Mouse (Mus musculus) limb, embryonic 10.5 days (tissue): Measurements from ENCODE around the gene Fars2. TPM values are rescaled to one million over a fixed set of nuclear protein-coding genes. Genes with fewer than 3 reads are reported as not detected.
"Not testable (repeated sequence)": the region's sequence is repeated elsewhere in the genome, so short reads cannot be mapped to it uniquely, and the experiment has no call there.

Experiments used
- DNase-seq: peaks from one replicate; pipeline ENCODE4 v3.0.0-alpha.2; 2017; ENCODE audit warnings: low spot score
- H3K27ac ChIP-seq: fragments of 300-500 bp; sonication (generic); 2 replicates; pipeline ENCODE4 v1.5.1; 2016; ENCODE audit warnings: mild to moderate bottlenecking
- H3K27me3 ChIP-seq: fragments of 300-500 bp; sonication (generic); 2 replicates; pipeline ENCODE4 v1.6.1; 2016; ENCODE audit warnings: low read depth, mild to moderate bottlenecking; ENCODE audit not compliant: poor library complexity, severe bottlenecking
- H3K36me3 ChIP-seq: fragments of 300-500 bp; sonication (generic); 2 replicates; pipeline ENCODE4 v1.6.1; 2016; ENCODE audit warnings: mild to moderate bottlenecking, moderate library complexity
- H3K4me1 ChIP-seq: fragments of 300-500 bp; sonication (generic); 2 replicates; pipeline ENCODE4 v1.6.1; 2016
- H3K4me3 ChIP-seq: fragments of 300-500 bp; sonication (generic); 2 replicates; pipeline ENCODE4 v1.5.1; 2016; ENCODE audit warnings: mild to moderate bottlenecking, moderate library complexity
- H3K9me3 ChIP-seq: fragments of 300-500 bp; sonication (generic); replicated peaks from 2 replicates; pipeline ENCODE4 v1.6.1; 2016; ENCODE audit warnings: mild to moderate bottlenecking
- WGBS: fragments of 180-500 bp; shearing (Covaris S2); methylation state at CpG from one replicate; pipeline ENCODE4 v1.1.7; 2016; 5-methylcytosine and 5-hydroxymethylcytosine counted together
- polyA plus RNA-seq: library from polyadenylated mRNA; unstranded; fragments of >200 nt; fragmentation: Nextera tagmentation; extraction: Ambion mirVana; gene quantifications from 2 replicates; pipeline ENCODE4 v1.2.1, GENCODE M21; 2016

Gene Fars2
- polyA plus RNA-seq, 1 experiment from 2014 or later = 24.3 TPM

DNA sequence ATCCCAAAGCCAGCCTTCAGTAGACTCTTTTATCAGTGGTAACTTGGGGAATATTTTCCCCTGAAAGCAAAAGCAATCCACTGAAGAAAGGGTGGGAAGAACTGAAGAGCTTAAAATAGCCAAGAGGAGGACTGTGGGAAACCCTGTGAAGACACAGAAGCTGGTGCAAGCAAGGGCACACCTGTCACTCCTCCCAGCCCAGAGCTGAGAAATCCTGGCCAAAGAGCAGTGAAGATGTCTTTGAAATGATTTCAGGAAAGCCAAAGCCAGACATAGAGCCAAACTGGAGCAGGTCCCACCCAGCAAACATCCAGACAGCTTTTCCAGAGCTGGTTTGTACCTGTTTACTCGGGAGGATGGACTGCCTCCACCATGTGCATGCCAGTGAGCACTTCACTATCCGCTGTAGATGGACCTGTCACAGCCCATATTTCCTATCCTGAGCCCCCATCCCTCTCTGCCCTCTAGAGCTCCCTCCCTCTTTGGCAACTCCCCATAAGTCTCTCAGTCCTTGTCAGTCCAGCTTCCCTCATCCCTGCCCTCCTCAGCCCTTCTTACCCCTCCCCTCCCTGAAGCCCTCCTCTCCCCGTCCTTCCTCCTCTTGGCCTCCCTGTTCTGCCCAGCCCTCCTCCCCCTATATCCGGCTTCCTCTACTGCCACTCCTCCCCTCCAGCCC is 327.7 kb downstream of the Fars2 start:
- Histone ChIP-seq H3K4me3 (no peak overlapping the region), H3K27ac (no peak overlapping the region)

DNA sequence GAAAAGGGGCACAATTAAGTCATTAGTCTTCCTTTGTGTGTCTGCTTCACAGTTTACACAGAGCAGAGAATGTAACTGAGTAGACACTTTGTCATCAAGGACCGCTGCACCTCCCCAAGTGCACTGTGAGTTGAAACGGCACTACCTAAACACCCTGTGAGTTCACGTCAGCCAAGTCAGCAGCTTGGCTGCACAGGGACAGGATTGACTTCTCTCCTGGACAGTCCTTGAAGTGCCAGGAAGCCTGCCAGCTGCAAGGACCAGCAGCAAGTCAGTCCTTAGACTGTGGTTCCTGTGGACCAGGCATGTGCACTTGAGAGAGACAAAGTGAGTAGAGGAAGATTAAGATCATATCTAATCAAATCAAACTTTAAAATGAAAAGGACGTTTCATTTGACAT is 330.7 kb downstream of the Fars2 start:
- H3K4me1 ChIP-seq = no peaks in the 10 kb centered on the region
- no peak overlapping the region for H3K27ac ChIP-seq
- DNase-seq = no peak
- H3K36me3 ChIP-seq = no peaks in the 10 kb centered on the region
- no peaks in the 10 kb centered on the region for H3K9me3 ChIP-seq
- no peaks in the 10 kb centered on the region for H3K27me3 ChIP-seq
- WGBS = 49% methylated on average over 4 of the region's 4 CpGs
- no peak overlapping the region for H3K4me3 ChIP-seq

More for the DNA sequence above, 327.7 kb downstream of the Fars2 start:
- Histone ChIP-seq H3K9me3 (no peaks in the 10 kb centered on the region), H3K4me1 (no peaks in the 10 kb centered on the region), H3K27me3 (no peaks in the 10 kb centered on the region), H3K36me3 (no peaks in the 10 kb centered on the region)
- WGBS = 57% methylated on average over 4 of the region's 4 CpGs
- DNase-seq = no peak

DNA sequence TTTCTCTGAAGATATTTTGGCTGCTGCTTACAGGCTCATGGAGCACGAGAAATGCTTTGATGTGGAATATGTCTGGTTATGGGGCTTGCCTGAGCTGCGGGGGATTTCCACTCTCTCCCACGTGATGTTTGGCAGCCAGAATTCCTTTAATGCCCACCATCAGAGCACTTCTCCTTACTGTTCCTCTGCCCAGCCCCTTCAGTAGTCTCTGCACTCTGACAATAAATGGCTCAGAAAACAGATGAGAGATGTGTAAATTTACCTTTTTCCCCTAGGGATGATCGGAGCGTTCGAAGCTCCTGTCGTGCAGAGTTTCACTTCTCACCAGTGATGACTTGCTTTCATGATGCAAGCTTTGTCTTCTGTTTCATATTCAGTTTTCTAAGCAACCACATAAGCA is 331.4 kb downstream of the Fars2 start:
- H3K4me1 ChIP-seq = no peaks in the 10 kb centered on the region
- no peaks in the 10 kb centered on the region for H3K27me3 ChIP-seq
- H3K9me3 ChIP-seq = no peaks in the 10 kb centered on the region
- H3K27ac ChIP-seq = no peak overlapping the region
- no peak for DNase-seq
- 85% methylated on average over 7 of the region's 7 CpGs for WGBS
- no peaks in the 10 kb centered on the region for H3K36me3 ChIP-seq
- no peak overlapping the region for H3K4me3 ChIP-seq

DNA sequence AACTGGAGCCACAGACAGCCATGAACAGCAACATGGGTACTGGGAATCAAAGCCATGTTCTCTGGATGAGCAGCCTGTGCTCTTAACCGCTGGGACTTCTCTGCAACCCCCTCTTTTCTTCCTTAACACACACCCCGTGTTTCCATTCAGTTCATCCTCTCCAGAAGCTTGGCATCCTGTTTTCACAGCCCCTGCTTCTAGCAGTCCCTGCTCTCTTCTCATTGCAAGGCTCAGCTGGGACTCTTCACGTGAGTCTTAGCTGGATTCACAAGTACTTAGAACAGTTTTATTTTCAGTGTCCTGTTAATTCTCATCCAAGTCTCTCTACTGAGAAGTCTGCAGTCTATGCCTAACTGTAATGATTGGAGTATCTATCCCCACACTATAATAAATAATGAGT is 334.2 kb downstream of the Fars2 start:
- 75% methylated on average over 3 of the region's 3 CpGs for WGBS
- no peaks in the 10 kb centered on the region for H3K9me3 ChIP-seq
- no peak overlapping the region for H3K27ac ChIP-seq
- no peaks in the 10 kb centered on the region for H3K36me3 ChIP-seq
- H3K27me3 ChIP-seq = no peaks in the 10 kb centered on the region
- no peak for DNase-seq
- no peaks in the 10 kb centered on the region for H3K4me1 ChIP-seq
- H3K4me3 ChIP-seq = no peak overlapping the region

DNA sequence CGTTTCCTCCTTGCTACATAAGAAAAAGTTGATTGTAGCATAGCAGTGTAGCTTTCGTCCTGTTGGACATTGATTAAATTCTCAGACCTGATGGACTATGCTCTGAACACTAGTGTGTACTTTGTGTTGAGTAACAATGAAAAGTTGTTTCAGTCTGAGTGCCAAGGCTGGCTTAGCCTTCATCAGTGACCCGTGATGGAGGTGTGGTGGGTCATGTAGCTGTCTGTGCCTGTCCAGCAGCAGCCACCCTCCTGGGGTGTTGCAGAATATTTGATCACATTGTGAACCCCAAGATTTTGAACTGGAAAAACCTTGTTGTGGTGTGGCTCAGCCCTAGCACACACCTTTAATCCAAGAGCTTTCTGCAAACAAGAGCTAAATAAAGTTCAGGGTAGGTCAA is 343.3 kb downstream of the Fars2 start:
- DNase-seq = no peak
- 76% methylated on average over 3 of the region's 3 CpGs for WGBS
- Histone ChIP-seq H3K27ac (no peak overlapping the region), H3K4me3 (no peak overlapping the region), H3K4me1 (0 out of 2 replicates have a peak, but pooled peaks cover 4% of the 10 kb centered on the region), H3K9me3 (no peaks in the 10 kb centered on the region), H3K36me3 (no peaks in the 10 kb centered on the region), H3K27me3 (no peaks in the 10 kb centered on the region)

DNA sequence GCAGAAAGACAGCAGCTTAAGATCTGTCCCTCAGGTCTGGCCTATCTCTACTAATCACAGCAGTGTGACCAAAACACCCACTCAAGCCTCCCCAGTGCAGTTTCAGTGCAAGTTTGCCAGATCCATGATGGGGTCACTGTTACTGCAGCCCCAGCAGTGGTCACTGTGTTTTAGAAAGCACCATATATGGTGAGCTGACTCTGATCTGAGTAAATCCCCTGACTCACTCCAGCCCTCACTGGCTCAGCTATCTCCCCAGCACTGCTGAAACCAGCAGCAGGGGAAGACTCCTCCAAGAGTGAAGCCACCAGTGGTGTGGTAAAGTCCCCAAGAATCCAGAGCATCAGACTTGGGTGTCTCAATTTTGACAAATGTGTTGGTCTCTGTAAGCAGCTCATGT is 346.5 kb downstream of the Fars2 start:
- H3K27ac ChIP-seq = no peak overlapping the region
- H3K36me3 ChIP-seq = no peaks in the 10 kb centered on the region
- 0 out of 2 replicates have a peak, but pooled peaks cover 4% of the 10 kb centered on the region for H3K4me1 ChIP-seq
- no peak for DNase-seq
- no peaks in the 10 kb centered on the region for H3K27me3 ChIP-seq
- H3K9me3 ChIP-seq = no peaks in the 10 kb centered on the region
- no peak overlapping the region for H3K4me3 ChIP-seq

DNA sequence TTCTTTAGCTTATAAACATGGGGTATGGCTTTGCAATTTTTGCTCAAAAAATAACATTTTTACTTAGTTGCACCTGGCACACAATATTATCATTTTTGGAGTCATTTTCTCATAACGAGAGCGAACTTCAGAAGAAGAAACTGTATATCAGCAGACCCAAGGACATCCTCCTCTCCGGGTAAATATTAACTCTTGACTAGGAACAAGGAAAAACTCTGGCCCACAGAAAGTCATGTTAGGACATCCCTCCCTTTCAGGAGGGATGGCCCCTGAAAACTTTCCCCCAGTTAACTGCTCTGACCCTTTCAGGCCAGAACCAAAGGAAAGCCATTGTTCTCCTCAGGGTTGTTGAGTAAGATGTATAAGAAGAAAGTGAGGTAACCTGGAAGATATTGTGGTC is 348.9 kb downstream of the Fars2 start:
- not testable (repeated sequence) for H3K36me3 ChIP-seq, H3K4me3 ChIP-seq, DNase-seq, H3K9me3 ChIP-seq, H3K27me3 ChIP-seq, H3K27ac ChIP-seq, H3K4me1 ChIP-seq
- WGBS = 95% methylated on average over 3 of the region's 3 CpGs

DNA sequence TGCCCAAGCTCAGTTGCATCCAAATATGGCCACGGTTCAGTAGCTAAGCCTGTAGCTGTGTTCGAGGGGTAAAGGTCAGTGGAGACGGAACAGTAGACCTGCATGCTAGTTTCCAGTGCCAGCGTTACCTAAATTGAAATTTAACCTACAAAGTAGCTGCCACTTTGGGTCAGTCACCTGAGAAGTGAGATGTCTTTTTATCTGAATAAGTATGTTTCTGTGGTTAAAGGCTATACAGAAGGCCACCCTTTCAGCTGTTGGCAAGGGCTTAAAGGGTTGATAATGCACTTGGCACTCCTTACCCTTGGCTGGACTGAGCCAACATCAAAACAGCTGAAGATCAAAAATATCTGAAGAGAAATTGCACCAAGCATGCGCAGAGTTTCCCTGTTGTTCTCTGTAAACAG is 349.3 kb downstream of the Fars2 start:
- DNase-seq = no peak
- H3K4me1 ChIP-seq = 0 out of 2 replicates have a peak, but pooled peaks cover 6% of the 10 kb centered on the region
- H3K27me3 ChIP-seq = no peaks in the 10 kb centered on the region
- 95% methylated on average over 5 of the region's 5 CpGs for WGBS
- H3K4me3 ChIP-seq = no peak overlapping the region
- H3K36me3 ChIP-seq = no peaks in the 10 kb centered on the region
- no peak overlapping the region for H3K27ac ChIP-seq
- H3K9me3 ChIP-seq = no peaks in the 10 kb centered on the region

DNA sequence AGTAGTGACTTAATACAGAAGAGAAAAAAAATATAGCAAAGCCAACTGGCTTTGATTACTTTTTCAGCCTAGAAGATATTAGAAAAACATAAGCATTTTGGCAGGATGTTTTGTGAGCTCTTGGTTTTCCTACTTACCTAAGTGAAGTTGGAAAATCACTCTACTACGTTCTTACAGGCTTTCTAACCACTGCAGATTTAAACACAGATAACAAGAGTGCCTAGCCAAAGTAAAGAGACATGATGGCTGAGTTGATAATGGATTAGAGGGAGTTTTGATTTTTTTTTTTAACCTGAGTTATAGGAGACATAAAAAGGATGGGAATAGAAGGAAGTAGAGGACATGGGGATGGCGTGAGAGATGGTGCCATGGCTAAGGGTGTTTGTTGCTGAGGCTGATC is 350.6 kb downstream of the Fars2 start:
- Histone ChIP-seq H3K27ac (no peak overlapping the region), H3K9me3 (no peaks in the 10 kb centered on the region), H3K36me3 (no peaks in the 10 kb centered on the region), H3K27me3 (no peaks in the 10 kb centered on the region), H3K4me1 (0 out of 2 replicates have a peak, but pooled peaks cover 6% of the 10 kb centered on the region), H3K4me3 (no peak overlapping the region)
- 85% methylated on average over 2 of the region's 2 CpGs for WGBS
- no peak for DNase-seq

DNA sequence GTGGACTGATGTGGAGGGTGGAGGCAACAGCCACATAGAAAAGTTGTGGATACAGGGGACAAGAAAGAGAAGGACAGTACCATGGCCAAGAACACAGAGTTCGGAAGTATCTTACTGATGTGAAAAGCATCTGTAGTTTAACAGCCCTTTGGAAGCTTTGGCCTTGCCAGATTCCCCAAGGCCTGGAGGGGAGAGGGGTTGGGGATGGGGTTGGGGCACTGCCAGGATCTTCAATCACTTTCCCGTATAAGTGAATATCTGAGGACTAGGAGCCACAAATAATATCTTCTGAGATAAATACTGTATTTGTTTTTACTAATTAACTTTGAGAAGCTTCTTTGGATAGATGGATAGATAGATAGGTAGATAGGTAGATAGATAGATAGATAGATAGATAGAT is 351.8 kb downstream of the Fars2 start:
- WGBS = 94% methylated on average over 2 of the region's 2 CpGs

DNA sequence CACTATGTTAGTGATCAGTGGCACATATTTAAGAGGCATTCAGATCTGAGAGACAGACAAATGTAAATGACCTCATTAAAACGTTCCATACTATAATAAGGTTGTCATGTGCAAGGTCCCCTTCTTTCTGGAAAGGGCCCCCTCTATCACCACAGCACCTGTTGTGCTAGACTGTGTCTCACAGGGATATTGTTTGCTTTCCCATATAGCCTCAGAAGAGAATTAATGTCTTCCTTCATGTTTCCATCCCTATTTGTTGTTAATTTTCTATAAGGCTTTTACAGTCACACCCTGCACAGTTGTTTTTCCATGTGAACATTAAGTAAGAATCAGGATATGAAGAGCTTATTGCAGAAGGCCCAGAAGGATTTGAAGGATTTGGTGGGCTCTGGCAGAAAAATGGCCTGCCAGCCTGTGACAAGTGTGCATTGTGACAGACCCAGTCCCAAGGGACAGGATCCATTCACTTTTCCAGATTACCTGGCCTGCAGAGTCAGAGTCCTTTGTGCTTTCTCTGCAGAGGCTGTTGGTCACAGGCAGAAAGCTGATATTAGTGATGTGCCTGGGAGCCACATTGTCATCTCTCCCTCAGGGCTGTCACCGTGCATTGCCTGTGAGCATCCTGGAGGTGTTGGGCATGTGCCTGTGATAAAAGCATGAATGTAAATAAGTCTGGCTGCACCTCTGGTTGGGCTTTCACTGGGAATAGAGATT is 352.4 kb downstream of the Fars2 start:
- H3K36me3 ChIP-seq = no peaks in the 10 kb centered on the region

More for the DNA sequence above, 351.8 kb downstream of the Fars2 start:
- 0 out of 2 replicates have a peak, but pooled peaks cover 6% of the 10 kb centered on the region for H3K4me1 ChIP-seq
- no peak overlapping the region for H3K27ac ChIP-seq
- no peaks in the 10 kb centered on the region for H3K9me3 ChIP-seq
- no peaks in the 10 kb centered on the region for H3K27me3 ChIP-seq
- H3K36me3 ChIP-seq = no peaks in the 10 kb centered on the region
- no peak for DNase-seq
- H3K4me3 ChIP-seq = no peak overlapping the region

DNA sequence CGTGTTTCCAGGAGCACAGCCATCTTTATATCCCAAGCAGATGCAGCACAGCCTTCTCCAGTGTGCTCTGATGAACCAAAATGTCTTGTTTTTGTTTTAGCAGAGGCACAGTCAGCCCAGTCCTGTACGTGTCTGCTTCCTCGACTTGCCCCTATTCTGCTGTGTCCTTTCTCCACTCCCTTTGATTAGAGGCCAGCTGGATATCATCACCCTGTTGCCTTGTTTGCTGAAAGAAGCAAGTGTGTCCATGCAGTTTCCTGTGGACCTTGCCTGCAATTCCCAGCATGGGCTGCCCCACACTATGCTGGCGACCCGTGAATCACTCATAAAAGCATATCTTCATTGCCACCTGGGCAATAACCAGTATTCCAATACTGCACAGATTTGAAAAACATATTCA is 360.4 kb downstream of the Fars2 start:
- Histone ChIP-seq H3K4me1 (0 out of 2 replicates have a peak, but pooled peaks cover 3% of the 10 kb centered on the region), H3K27ac (no peak overlapping the region), H3K4me3 (no peak overlapping the region), H3K36me3 (no peaks in the 10 kb centered on the region), H3K27me3 (no peaks in the 10 kb centered on the region), H3K9me3 (no peaks in the 10 kb centered on the region)
- 74% methylated on average over 5 of the region's 5 CpGs for WGBS
- no peak for DNase-seq

More for the DNA sequence above, 352.4 kb downstream of the Fars2 start:
- 89% methylated on average over 2 of the region's 2 CpGs for WGBS
- DNase-seq = no peak
- H3K9me3 ChIP-seq = no peaks in the 10 kb centered on the region
- no peak overlapping the region for H3K4me3 ChIP-seq
- no peaks in the 10 kb centered on the region for H3K27me3 ChIP-seq
- H3K4me1 ChIP-seq = 0 out of 2 replicates have a peak, but pooled peaks cover 6% of the 10 kb centered on the region
- no peak overlapping the region for H3K27ac ChIP-seq

DNA sequence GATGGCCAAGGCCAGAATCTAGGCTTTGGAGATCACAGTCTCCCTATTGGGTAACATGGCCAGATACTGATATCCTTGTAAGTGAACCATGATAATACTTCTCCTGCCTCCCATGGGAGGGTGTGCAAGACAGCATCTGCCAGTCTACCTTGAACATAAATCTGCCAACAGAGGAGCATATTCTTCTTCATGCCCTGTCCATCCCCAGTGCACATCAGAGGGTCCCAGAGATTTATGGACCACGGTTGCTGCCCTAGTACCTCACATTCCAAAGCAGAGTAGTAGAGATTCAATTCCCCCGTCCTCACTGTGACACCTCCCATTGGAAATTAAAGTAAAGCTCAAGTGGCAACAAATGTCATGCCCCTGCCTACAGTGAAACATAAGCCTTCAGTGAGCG is 361.0 kb downstream of the Fars2 start:
- DNase-seq = no peak
- Histone ChIP-seq H3K9me3 (no peaks in the 10 kb centered on the region), H3K27me3 (no peaks in the 10 kb centered on the region), H3K4me1 (0 out of 2 replicates have a peak, but pooled peaks cover 3% of the 10 kb centered on the region), H3K4me3 (no peak overlapping the region), H3K27ac (no peak overlapping the region), H3K36me3 (no peaks in the 10 kb centered on the region)
- WGBS = 46% methylated on average over 3 of the region's 3 CpGs
